Mouse (Mus musculus): ENCODE results near the gene Fads2. TPM values are rescaled to one million over a fixed set of nuclear protein-coding genes. Genes with fewer than 3 reads are reported as not detected.

Gene Fads2
- polyA plus RNA-seq, 1 experiment = 1.5 TPM

DNA sequence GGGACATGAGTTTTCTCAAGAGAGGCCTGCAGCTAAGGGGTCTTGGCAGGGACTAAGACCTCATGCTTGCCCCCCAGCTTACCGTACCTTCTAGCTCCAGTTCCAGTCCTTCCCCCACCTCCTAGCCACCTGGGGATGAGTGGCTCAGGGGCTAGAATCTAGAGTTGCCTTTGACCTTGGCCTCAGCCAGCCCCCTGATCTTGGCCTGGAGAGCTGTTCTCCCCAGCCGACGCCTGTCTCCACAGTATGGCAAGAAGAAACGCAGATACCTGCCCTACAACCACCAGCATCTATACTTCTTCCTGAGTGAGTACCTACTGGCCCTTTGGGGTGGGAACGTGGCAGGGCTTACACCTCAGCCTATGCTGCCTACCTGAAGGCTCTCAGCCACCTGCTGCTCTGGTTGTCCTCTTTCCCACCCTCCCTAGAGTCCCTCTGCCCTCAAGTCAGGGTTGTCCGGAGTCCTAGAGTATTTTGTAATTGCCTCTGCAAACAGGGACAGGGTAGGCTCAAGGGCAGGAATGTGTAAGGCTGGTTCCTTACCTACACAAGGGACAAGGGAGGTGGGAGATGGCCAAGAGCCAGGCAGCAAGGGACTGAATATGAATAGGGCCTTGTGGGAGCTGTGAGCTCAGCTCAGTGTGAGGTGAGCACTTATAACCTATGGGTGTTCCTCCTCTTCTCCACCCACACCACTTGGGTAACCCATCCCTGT is 47.0 kb downstream of the Fads2 start:
- Histone ChIP-seq H3K4me1 (ENCODE audit: control insufficient read depth) (peaks cover 26% of the 10 kb centered on the region), H3K27me3 (ENCODE audit: control insufficient read depth) (no peaks in the 10 kb centered on the region), H3K4me3 (replicated peaks) (no peak overlapping the region), H3K9me3 (ENCODE audit: control insufficient read depth, low read length) (no peaks in the 10 kb centered on the region), H3K36me3 (ENCODE audit: control insufficient read depth) (peaks cover 100% of the 10 kb centered on the region)
- TF ChIP-seq GATA1 (IDR thresholded peaks at IDR 0.05; ENCODE audit: low read length) (no peak), TAL1 (IDR thresholded peaks at IDR 0.05; ENCODE audit: low read length) (no peak)

DNA sequence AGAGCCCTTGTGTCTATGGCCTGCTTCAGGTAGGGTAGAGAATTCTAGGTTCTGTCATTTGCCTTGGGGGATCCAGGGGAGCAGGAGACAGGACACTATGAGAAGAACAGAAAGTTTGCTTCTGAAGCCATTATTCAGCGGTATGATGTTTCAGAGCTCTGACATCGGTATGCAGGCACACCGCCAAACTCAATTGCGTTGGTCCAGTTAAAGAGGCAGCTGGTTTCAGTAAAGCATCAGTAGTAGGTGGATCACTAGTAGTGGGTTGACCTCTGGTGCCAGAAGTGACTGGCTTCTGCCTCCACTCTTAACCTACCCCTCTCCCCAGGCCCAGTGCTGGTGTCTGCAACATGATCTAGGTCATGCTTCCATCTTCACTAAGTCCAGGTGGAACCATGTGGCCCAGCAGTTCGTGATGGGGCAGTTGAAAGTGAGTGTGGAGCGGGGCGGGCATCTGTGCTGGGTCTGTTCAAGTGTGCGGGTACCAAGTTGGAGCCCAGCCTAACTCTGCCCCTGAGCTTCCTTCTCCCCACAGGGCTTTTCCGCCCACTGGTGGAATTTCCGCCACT is 47.8 kb downstream of the Fads2 start:
- TF ChIP-seq TAL1 (IDR thresholded peaks at IDR 0.05; ENCODE audit: low read length) (no peak), GATA1 (IDR thresholded peaks at IDR 0.05; ENCODE audit: low read length) (no peak)
- H3K36me3 ChIP-seq (ENCODE audit: control insufficient read depth) = peaks cover 100% of the 10 kb centered on the region
- no peaks in the 10 kb centered on the region for H3K27me3 ChIP-seq (ENCODE audit: control insufficient read depth)
- H3K4me1 ChIP-seq (ENCODE audit: control insufficient read depth) = peaks cover 26% of the 10 kb centered on the region
- no peaks in the 10 kb centered on the region for H3K9me3 ChIP-seq (ENCODE audit: control insufficient read depth, low read length)
- no peak overlapping the region for H3K4me3 ChIP-seq (replicated peaks)

DNA sequence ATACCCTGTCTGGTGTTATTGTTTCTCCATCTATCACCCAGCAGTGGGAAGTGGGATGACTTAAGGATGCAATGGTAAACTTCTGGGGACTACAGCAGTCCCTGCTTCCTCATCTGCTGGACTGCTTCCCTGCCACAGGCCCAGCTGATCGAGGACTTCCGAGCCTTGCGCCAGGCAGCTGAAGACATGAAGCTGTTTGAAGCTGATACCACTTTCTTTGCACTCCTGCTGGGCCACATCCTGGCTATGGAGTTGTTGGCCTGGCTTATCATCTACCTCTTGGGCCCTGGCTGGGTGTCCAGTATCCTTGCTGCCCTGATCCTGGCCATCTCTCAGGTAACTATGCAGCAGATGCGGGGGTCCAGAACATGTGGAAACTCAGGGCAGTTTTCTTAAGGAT is 48.8 kb downstream of the Fads2 start:
- Histone ChIP-seq H3K4me1 (ENCODE audit: control insufficient read depth) (peaks cover 30% of the 10 kb centered on the region), H3K9me3 (ENCODE audit: control insufficient read depth, low read length) (no peaks in the 10 kb centered on the region), H3K27me3 (ENCODE audit: control insufficient read depth) (no peaks in the 10 kb centered on the region), H3K36me3 (ENCODE audit: control insufficient read depth) (peaks cover 100% of the 10 kb centered on the region), H3K4me3 (replicated peaks) (no peak overlapping the region)
- no peak for TF ChIP-seq GATA1 (IDR thresholded peaks at IDR 0.05; ENCODE audit: low read length)
- no peak for TF ChIP-seq TAL1 (IDR thresholded peaks at IDR 0.05; ENCODE audit: low read length)

DNA sequence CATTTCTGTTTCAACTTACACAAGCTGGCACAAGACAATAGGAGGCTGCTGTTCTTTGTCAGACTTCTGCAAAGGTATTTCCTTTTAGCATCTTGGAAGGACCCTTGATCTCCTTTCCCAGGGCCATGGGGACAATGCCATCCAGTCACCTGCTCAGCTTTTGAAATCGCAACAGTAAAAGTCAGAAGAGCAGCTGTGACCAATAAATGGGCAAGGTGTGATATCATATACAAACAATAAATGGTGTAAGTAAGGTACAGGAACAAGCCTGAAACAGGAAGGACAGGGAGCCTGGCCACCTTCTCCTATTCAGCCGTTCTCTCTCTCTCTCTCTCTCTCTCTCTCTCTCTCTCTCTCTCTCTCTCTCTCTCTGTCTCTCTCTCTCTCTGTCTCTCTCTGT is 51.1 kb downstream of the Fads2 start:
- H3K4me1 ChIP-seq (ENCODE audit: control insufficient read depth) = peaks cover 47% of the 10 kb centered on the region
- H3K9me3 ChIP-seq (ENCODE audit: control insufficient read depth, low read length) = no peaks in the 10 kb centered on the region
- no peak overlapping the region for H3K4me3 ChIP-seq (replicated peaks)
- TF ChIP-seq TAL1 (IDR thresholded peaks at IDR 0.05; ENCODE audit: low read length) = no peak
- no peak for TF ChIP-seq GATA1 (IDR thresholded peaks at IDR 0.05; ENCODE audit: low read length)
- peaks cover 100% of the 10 kb centered on the region for H3K36me3 ChIP-seq (ENCODE audit: control insufficient read depth)
- no peaks in the 10 kb centered on the region for H3K27me3 ChIP-seq (ENCODE audit: control insufficient read depth)

DNA sequence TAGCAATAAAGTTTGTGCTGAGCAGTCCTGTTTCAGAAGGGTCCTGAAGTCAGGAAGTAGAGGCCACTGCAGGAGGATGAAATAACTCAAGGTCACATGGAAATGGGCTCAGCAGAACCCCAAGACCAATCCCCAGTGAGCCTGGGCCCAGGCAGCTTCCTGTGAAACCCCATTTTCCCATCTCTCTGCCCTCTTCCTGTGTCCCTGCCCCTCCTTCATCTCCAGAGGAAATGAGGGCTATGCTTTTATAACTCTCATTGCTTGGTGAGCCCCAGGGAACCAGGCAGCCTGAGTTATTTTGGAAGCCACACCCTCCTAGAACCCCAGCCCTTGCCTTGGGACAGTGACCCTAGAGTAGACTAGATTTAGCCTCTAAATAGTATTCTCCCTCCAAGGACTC is 52.0 kb downstream of the Fads2 start:
- Histone ChIP-seq H3K4me1 (ENCODE audit: control insufficient read depth) (peaks cover 56% of the 10 kb centered on the region), H3K9me3 (ENCODE audit: control insufficient read depth, low read length) (no peaks in the 10 kb centered on the region), H3K4me3 (replicated peaks) (no peak overlapping the region), H3K27me3 (ENCODE audit: control insufficient read depth) (no peaks in the 10 kb centered on the region), H3K36me3 (ENCODE audit: control insufficient read depth) (peaks cover 100% of the 10 kb centered on the region)
- TF ChIP-seq GATA1 (IDR thresholded peaks at IDR 0.05; ENCODE audit: low read length) = no peak
- TF ChIP-seq TAL1 (IDR thresholded peaks at IDR 0.05; ENCODE audit: low read length) = no peak

DNA sequence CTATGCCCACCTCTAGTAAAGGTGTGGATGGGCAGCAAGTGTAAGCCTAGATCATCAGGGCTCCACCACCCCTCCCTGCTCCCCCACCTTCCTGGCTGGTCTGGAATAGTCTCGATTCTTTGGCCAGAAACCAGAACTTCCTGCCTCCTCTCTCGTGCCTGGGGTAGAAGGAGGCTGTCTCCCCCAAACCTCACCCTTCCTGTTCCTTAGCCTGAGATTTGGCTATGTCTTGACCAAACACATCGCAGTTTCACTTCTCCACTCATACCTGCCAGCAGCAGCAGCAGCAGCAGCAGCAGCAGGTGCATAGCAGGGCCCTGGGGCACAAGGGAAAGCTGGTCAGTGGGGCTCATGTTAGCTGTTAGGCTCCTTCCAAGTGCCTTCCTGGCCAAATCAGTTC is 54.6 kb downstream of the Fads2 start:
- Histone ChIP-seq H3K9me3 (ENCODE audit: control insufficient read depth, low read length) (no peaks in the 10 kb centered on the region), H3K36me3 (ENCODE audit: control insufficient read depth) (peaks cover 98% of the 10 kb centered on the region), H3K4me1 (ENCODE audit: control insufficient read depth) (peaks cover 81% of the 10 kb centered on the region), H3K27me3 (ENCODE audit: control insufficient read depth) (no peaks in the 10 kb centered on the region), H3K4me3 (replicated peaks) (no peak overlapping the region)
- TF ChIP-seq GATA1 (IDR thresholded peaks at IDR 0.05; ENCODE audit: low read length) = no peak
- TF ChIP-seq TAL1 (IDR thresholded peaks at IDR 0.05; ENCODE audit: low read length) = no peak

DNA sequence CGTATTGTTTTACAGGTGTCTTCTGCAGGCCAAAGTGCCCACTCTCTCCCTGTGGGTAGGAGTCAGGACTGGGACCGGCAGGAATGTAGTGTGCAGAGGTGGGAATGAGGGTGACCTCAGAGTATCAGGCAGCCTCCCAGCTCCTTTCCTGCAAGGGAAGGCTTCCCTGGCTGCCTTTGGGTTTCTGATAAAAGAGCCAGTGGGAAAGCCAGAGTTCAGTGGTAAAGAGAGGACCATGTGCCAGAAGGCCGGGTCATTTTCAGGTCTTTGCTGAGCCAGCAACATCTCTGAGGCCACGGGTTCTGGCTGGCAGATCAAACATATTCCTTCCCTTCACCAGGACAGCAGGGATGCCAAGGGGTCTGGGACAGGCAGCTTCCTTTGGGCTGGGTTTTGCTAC is 55.2 kb downstream of the Fads2 start:
- Histone ChIP-seq H3K4me3 (replicated peaks) (peak overlapping the region; percentile 75), H3K27me3 (ENCODE audit: control insufficient read depth) (no peaks in the 10 kb centered on the region), H3K4me1 (ENCODE audit: control insufficient read depth) (peaks cover 88% of the 10 kb centered on the region), H3K9me3 (ENCODE audit: control insufficient read depth, low read length) (no peaks in the 10 kb centered on the region), H3K36me3 (ENCODE audit: control insufficient read depth) (peaks cover 94% of the 10 kb centered on the region)
- TF ChIP-seq TAL1 (IDR thresholded peaks at IDR 0.05; ENCODE audit: low read length) (no peak), GATA1 (IDR thresholded peaks at IDR 0.05; ENCODE audit: low read length) (no peak)

DNA sequence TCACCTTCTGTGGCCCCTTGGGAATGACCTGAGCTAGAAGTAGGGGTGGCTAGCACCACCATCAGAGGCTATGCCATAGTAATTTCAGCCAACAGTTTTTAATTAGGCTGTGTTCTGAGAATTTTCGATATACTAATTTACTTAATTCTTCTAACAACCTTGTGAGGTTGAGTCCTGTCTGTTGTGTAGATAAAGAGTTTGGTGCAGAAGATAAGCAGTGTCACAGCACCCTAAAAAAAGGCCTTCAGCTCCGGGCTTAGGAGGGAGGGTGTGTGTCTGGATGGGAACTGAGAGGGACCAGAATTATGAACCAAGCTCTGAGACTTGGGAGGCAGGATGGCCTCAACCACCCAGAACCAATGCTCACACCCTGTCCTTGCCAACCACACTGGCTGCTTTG is 55.8 kb downstream of the Fads2 start:
- Histone ChIP-seq H3K9me3 (ENCODE audit: control insufficient read depth, low read length) (no peaks in the 10 kb centered on the region), H3K4me3 (replicated peaks) (peak overlapping the region; percentile 75), H3K27me3 (ENCODE audit: control insufficient read depth) (no peaks in the 10 kb centered on the region), H3K4me1 (ENCODE audit: control insufficient read depth) (peaks cover 93% of the 10 kb centered on the region), H3K36me3 (ENCODE audit: control insufficient read depth) (peaks cover 91% of the 10 kb centered on the region)
- TF ChIP-seq GATA1 (IDR thresholded peaks at IDR 0.05; ENCODE audit: low read length) (no peak), TAL1 (IDR thresholded peaks at IDR 0.05; ENCODE audit: low read length) (no peak)

DNA sequence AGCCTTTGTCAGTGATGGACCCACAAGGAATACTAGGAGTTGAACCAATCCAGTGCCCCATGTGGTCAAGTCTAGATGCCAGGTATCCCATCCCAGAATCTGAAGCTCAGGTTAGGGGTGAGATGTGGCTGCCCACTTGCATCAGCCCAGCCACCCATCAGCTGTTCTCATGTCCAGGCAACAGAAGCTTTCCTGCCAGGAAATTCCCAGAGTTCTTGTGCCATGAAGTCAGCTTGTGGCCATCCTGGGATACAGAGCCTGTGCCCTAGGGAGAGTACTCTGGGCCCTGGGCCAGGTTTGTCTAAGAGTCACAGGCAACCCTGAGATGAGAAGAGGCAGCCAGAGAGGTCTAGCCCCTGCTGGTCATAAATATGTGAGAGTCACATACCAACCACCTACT is 57.9 kb downstream of the Fads2 start:
- TF ChIP-seq TAL1 (IDR thresholded peaks at IDR 0.05; ENCODE audit: low read length) = no peak
- TF ChIP-seq GATA1 (IDR thresholded peaks at IDR 0.05; ENCODE audit: low read length) = no peak
- H3K9me3 ChIP-seq (ENCODE audit: control insufficient read depth, low read length) = no peaks in the 10 kb centered on the region
- peaks cover 95% of the 10 kb centered on the region for H3K4me1 ChIP-seq (ENCODE audit: control insufficient read depth)
- peaks cover 91% of the 10 kb centered on the region for H3K36me3 ChIP-seq (ENCODE audit: control insufficient read depth)
- H3K4me3 ChIP-seq (replicated peaks) = peak overlapping the region; percentile 75
- H3K27me3 ChIP-seq (ENCODE audit: control insufficient read depth) = no peaks in the 10 kb centered on the region
